Mouse (Mus musculus) ZHBTc4 (cell line): ENCODE measurements around the gene Vps53.

Experiments
- DNase-seq: peaks from one replicate; pipeline ENCODE4 v3.0.0-alpha.2; 2011; ENCODE audit warnings: low read depth, low spot score

Vps53 gene

DNA sequence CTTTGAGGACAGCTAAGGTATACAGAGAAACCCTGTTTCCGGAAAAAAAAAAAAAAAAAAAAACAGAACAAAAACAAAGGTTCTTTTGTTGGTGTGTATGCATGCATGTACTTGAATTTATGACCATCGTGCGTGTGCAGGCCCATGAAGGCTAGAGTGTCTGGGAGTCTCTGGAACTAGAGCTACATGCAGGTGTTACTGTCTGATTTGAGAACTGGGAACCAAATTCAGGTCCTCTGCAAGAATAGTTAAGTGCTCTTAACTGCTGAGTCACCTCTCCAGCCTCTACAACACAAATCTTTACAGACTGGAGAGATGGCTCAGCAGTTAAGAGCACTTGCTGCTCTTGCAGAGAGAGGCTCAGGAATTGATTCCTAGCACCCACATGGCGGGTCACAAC, 163.6 kb downstream of the Vps53 start:
- DNase-seq, result no peak

DNA sequence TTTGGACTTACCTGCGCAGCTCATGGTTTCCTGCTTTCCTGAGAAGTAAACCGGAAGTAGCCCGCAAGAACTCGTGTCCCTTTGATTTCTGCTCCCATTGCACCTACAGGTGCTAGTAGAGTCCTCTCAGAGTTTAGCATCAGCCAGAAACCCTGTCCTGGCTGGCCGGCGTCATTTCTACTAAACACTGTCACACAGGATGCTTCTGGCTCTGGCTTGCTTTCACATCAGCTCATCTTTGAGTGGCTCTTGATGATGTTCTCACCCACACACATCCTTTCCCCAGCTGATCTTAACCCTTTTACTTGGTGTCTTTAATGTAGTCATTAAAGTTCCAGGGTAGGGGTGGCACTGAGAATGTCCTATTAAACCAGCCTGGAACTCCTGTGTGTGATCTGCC, 164.2 kb downstream of the Vps53 start:
- no peak for DNase-seq

GRCm38 (mm10) chr11:76010838-76011624, 168.4 kb downstream of the Vps53 start:
- no peak for DNase-seq

DNA sequence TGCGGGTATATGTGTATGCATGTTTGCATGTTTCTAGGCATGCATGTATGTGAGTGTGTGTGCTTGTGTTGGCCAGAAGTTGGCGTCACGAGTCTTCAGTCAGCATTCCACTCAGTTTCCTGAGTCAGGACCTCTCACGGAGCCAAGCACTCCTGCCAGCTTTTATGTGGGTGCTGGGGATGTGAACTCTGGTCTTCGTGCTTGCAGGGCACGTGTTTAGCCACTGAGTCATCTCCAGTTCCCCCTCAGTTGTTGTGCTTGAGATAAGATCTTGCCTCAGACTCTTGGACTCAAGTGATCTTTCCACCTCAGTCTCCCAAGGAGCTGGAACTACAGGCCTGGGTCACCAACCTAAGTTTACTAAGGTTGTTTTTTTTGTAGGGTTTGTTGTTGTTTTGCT, 170.3 kb downstream of the Vps53 start:
- no peak for DNase-seq

DNA sequence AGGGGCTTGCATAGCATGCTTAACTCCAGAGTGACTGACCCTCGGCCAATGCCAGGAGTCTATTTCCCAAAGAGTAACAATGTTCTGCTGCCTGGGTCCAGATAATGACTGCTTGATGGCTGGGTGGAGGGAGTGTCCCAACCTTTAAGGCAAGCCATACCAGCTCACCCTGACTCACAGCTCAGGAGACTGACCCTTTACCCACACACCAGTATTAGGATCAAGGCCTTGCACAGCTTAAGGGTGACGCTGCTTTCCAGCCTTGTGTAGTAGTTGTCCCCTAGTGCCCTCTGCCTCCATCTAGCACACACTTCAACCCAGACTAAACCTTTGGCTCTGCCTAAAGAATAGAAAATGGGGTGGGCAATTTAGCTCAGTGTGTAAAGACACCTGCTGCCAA, 171.3 kb downstream of the Vps53 start:
- DNase-seq, result peak; percentile 16

DNA sequence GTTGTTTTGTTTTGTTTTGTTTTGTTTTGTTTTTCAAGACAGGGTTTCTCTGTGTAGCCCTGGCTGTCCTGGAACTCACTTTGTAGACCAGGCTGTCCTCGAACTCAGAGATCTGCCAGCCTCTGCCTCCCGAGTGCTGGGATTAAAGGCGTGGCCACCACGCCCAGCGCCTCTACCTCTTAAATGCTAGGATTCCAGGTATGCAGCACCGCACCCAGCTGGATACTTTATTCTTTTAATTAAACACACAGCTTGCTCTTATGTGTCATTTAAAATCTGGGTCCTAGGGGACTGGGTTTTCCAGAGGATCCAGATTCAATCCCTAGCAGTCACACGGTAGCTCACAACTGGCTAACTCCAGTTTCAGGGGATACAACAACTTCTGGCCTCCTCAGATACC, 175.2 kb downstream of the Vps53 start:
- DNase-seq, result peak; percentile 62

GRCm38 (mm10) chr11:76001237-76001878, 178.1 kb downstream of the Vps53 start:
- DNase-seq, result no peak

DNA sequence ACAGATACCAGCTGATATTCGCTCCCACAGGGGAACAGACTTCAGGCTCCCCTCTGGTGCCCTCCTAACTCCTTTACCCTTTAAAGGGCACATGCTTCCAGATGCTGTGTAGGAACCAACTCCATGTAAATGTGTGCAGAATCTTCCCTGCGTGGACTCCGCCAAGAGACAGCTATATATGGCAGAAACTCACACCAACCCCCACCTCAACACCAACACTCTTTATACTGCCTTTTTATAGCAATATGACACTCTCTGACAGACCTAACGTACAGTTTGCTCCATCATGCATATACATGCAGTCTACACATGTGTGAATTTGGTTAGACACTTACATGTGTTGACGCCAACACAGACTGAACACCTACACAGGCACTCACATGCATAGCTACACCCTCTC, 178.7 kb downstream of the Vps53 start:
- DNase-seq, result no peak

DNA sequence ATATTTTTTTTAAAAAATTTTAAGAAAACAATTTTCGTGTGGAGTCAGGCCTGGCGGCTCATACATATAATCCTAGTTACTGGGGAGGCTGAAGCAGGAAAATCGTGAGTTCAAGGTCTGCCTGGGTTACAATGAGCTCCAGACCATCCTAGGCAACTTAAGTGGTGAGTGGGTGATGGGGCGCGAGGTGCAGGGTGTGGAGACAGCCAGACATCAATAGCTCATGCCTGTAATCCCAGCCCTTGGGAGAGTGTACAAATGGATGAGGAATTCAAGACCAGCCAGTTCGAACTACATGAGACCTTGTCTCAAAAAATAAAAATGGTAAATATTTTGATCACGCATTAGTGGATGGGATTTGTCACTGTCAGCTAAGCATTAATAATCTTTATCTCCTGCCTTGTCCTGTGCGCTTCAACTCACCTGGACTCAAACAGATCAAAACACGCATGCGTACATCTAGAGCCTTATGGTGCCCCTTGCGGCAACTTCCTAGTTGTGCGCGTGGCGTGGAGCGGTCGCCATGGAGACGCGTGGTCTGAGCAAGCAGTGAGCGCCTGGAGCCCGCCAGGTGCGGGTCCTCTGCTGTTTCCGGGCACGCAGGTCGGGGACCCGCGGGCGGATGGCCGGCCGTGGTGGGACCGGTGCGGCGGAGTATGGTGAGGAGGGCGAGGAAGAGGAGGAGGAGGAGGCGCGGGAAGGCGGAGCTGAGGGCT, 179.8 kb downstream of the Vps53 start, which contains the start of gene 1700016K19Rik:
Gene 1700016K19Rik, plus strand, starts transcription at position 473 of the 716 bp plus-strand sequence.
- peak; percentile 95 for DNase-seq
